Mouse (Mus musculus) G1E (cell line): ENCODE results near the gene Cdc25b.

Source experiments
- CTCF ChIP-seq: IDR thresholded peaks from 2 replicates; pipeline ENCODE4 v1.5.1; 2012; ENCODE audit warnings: low read depth, low read length, inconsistent platforms, mixed read lengths
- GATA1 ChIP-seq: IDR thresholded peaks from 2 replicates; pipeline ENCODE4 v1.6.1; 2012; ENCODE audit warnings: borderline replicate concordance, low read length, inconsistent platforms, mixed read lengths
- GATA2 ChIP-seq: IDR thresholded peaks from 2 replicates; pipeline ENCODE4 v1.6.1; 2012; ENCODE audit warnings: low read depth, low read length, inconsistent platforms, borderline replicate concordance
- POLR2AphosphoS5 ChIP-seq: IDR thresholded peaks from 2 replicates; pipeline ENCODE4 v1.6.1; 2012; ENCODE audit warnings: low read depth, low read length, inconsistent platforms; ENCODE audit not compliant: insufficient replicate concordance
- TAL1 ChIP-seq: conservative IDR thresholded peaks from 2 replicates; pipeline ENCODE4 v1.6.1; 2012; ENCODE audit warnings: low read depth, low read length, inconsistent platforms, mixed read lengths

- TF ChIP-seq GATA1 (no peak), CTCF (no peak), TAL1 (no peak), GATA2 (no peak), POLR2AphosphoS5 (no peak)
Observed at GRCm38 (mm10) chr2:131160671-131161111, 26.1 kb upstream of the Cdc25b start.
